Comparison of ENCODE assay signal across 15 mouse cellular contexts in genomic region chr11:63294476-63294875, GRCm38 (mm10).
"Had no signal": no experiment of that assay in that cellular context is flagged by ENCODE, and none has a peak within 500 bp of the region (broad histone marks: within the 10 kb centered on the region; RNA-seq: fewer than 3 reads in every experiment).

No protein-coding gene starts in this region.

- H3K4me2 ChIP-seq: lung, embryonic 14.5 days; midbrain, embryonic 12.5 days; neural tube, embryonic 12.5 days had no signal

- H3K9ac ChIP-seq: lung, embryonic 14.5 days; midbrain, embryonic 12.5 days; neural tube, embryonic 12.5 days had no signal

- H3K9me3 ChIP-seq: midbrain, embryonic 12.5 days; neural tube, embryonic 12.5 days had no signal

- H3K27me3 ChIP-seq: midbrain, embryonic 12.5 days; neural tube, embryonic 12.5 days had no signal

- DNase-seq: lung, adult 18-20 months; lung, embryonic 14.5 days; lung, postnatal 10 days; lung, postnatal 4 days; midbrain, embryonic 14.5 days; retina, postnatal 1 day; right cerebral cortex, adult 18-20 months; right cerebral cortex, postnatal 25 days; right cerebral cortex, postnatal 4 days; spleen, adult 18-20 months; thymus, adult 18-20 months; thymus, postnatal 14 days; thymus, postnatal 36 days had no signal

- H3K4me3 ChIP-seq: midbrain, embryonic 12.5 days; neural tube, embryonic 12.5 days had no signal

- H3K27ac ChIP-seq: midbrain, embryonic 12.5 days; neural tube, embryonic 12.5 days had no signal

- H3K36me3 ChIP-seq: midbrain, embryonic 12.5 days; neural tube, embryonic 12.5 days had no signal
